Mouse (Mus musculus) stomach, embryonic 15.5 days (tissue): Measurements from ENCODE around the gene Gdnf. TPM values are rescaled to one million over a fixed set of nuclear protein-coding genes. Genes with fewer than 3 reads are reported as not detected.
A peak's percentile ranks its signal among the peaks of the same experiment; 100 is the strongest.

Source experiments
- ATAC-seq: fragments of 200-750 bp; cut with Nextera tagmentation; 2 replicates; pipeline ENCODE4 v1.8.0; 2017; ENCODE audit warnings: low read depth, moderate number of reproducible peaks, moderate TSS enrichment; ENCODE audit not compliant: insufficient read depth, low FRiP score
- H3K27ac ChIP-seq: fragments of 300-500 bp; sonication (generic); 2 replicates; pipeline ENCODE4 v1.5.1; 2015; ENCODE audit warnings: mild to moderate bottlenecking, inconsistent platforms
- H3K27me3 ChIP-seq: fragments of 300-500 bp; sonication (generic); replicated peaks from 2 replicates; pipeline ENCODE4 v1.6.1; 2015; ENCODE audit warnings: inconsistent platforms
- H3K36me3 ChIP-seq: fragments of 300-500 bp; sonication (generic); 2 replicates; pipeline ENCODE4 v1.6.1; 2015; ENCODE audit warnings: inconsistent platforms
- H3K4me1 ChIP-seq: fragments of 300-500 bp; sonication (generic); 2 replicates; pipeline ENCODE4 v1.6.1; 2015; ENCODE audit warnings: inconsistent platforms
- H3K4me2 ChIP-seq: fragments of 300-500 bp; sonication (generic); 2 replicates; pipeline ENCODE4 v1.6.1; 2015; ENCODE audit warnings: mild to moderate bottlenecking, inconsistent platforms
- H3K4me3 ChIP-seq: fragments of 300-500 bp; sonication (generic); replicated peaks from 2 replicates; pipeline ENCODE4 v1.5.1; 2015; ENCODE audit warnings: inconsistent platforms
- H3K9ac ChIP-seq: fragments of 300-500 bp; sonication (generic); 2 replicates; pipeline ENCODE4 v1.6.1; 2015; ENCODE audit warnings: inconsistent platforms
- H3K9me3 ChIP-seq: fragments of 300-500 bp; sonication (generic); 2 replicates; pipeline ENCODE4 v1.6.1; 2016; ENCODE audit warnings: inconsistent platforms
- WGBS: fragments of 180-500 bp; shearing (Covaris S2); methylation state at CpG from one replicate; pipeline ENCODE4 v1.1.7; 2015; 5-methylcytosine and 5-hydroxymethylcytosine counted together
- polyA plus RNA-seq: library from polyadenylated mRNA; unstranded; fragments of >200 nt; fragmentation: Nextera tagmentation; extraction: Ambion mirVana; gene quantifications from 2 replicates; pipeline ENCODE4 v1.2.1, GENCODE M21; 2015

Gdnf gene
- polyA plus RNA-seq, 1 experiment from 2014 or later: 1.8 TPM

DNA sequence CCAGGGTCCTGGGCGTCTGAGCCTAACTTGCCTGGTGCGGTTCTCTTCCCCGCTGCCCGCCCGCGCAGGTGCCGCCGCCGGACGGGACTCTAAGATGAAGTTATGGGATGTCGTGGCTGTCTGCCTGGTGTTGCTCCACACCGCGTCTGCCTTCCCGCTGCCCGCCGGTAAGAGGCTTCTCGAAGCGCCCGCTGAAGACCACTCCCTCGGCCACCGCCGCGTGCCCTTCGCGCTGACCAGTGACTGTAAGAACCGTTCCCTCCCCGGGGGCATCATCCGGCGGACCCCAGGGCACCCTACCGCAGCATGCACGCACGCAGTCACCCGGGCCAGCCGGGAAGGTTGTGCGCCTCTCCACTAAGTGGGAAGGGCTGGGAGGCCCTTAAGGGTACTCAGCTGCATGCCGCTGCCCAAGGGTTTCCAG, 4.9 kb downstream of the Gdnf start:
- 4% methylated on average over 33 of the region's 36 CpGs for WGBS
- H3K36me3 ChIP-seq: no peaks in the 10 kb centered on the region
- no peak for ATAC-seq
- peak overlapping the region; percentile 32 for H3K4me3 ChIP-seq
- H3K9me3 ChIP-seq: no peaks in the 10 kb centered on the region
- H3K4me1 ChIP-seq: peaks cover 9% of the 10 kb centered on the region
- H3K27me3 ChIP-seq: peaks cover 43% of the 10 kb centered on the region
- H3K4me2 ChIP-seq: peak overlapping the region; percentile 95
- no peak overlapping the region; the same call in 1 of the 2 replicates for H3K27ac ChIP-seq
- no peak overlapping the region for H3K9ac ChIP-seq

DNA sequence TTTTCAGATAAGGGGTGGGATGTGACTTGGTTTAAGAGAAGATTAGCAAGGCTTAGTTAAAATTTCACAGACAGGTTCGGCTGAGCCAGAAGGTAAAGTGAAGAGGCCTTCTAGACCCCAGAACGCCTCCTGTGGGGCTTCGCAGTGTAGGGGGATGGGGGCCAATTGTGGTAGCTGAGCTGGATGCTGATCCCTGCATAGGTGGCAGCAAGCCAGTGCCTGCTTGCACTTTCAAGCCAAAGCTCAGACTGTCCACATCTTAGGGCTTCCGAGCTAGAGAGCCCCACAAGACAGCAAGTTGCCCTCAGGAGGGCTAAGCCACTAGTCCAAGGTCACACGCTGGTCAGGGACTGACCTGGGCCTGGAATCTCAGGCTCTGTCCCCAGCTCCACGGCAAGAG, 13.2 kb downstream of the Gdnf start:
- Histone ChIP-seq H3K27ac (no peak overlapping the region), H3K9ac (no peak overlapping the region), H3K4me3 (no peak overlapping the region), H3K4me1 (0 out of 2 replicates have a peak, but pooled peaks cover 3% of the 10 kb centered on the region), H3K4me2 (no peak overlapping the region), H3K9me3 (no peaks in the 10 kb centered on the region), H3K36me3 (no peaks in the 10 kb centered on the region), H3K27me3 (peaks cover 5% of the 10 kb centered on the region; the same call in 1 of the 2 replicates)
- no peak for ATAC-seq
- WGBS: 58% methylated on average over 6 of the region's 6 CpGs

- H3K27me3 ChIP-seq: no peaks in the 10 kb centered on the region
- H3K9ac ChIP-seq: no peak overlapping the region
- ATAC-seq: peak; percentile 72; the same call in 1 of the 2 replicates
- no peaks in the 10 kb centered on the region for H3K36me3 ChIP-seq
- H3K27ac ChIP-seq: no peak overlapping the region; the same call in 1 of the 2 replicates
- 35% methylated on average over 6 of the region's 6 CpGs for WGBS
- 0 out of 2 replicates have a peak, but pooled peaks cover 3% of the 10 kb centered on the region for H3K4me1 ChIP-seq
- no peaks in the 10 kb centered on the region for H3K9me3 ChIP-seq
- H3K4me3 ChIP-seq: no peak overlapping the region
- no peak overlapping the region for H3K4me2 ChIP-seq
Measured at GRCm38 (mm10) chr15:7825530-7825929, 14.9 kb downstream of the Gdnf start.

DNA sequence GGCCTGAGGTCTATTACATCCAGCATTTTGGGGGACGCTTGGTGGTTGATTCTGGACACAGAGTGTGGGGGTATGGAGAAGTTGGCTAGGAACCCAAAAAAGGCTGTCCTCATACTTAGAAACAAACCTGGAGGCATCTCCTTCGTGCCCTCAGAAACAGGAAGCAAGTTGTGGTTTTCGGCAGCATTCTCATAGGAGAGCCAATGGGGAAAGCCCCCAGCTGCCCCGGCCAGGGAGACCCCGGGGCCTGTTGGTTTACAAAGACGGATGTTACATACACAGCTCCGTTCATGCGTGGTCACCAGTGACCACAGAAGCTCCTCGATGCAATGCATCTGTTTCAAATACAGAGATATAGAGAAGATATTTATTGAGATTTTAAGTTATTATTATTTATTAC, 24.8 kb downstream of the Gdnf start:
- Histone ChIP-seq H3K27me3 (no peaks in the 10 kb centered on the region), H3K4me1 (no peaks in the 10 kb centered on the region), H3K27ac (no peak overlapping the region), H3K9ac (no peak overlapping the region), H3K4me2 (no peak overlapping the region), H3K36me3 (no peaks in the 10 kb centered on the region), H3K9me3 (no peaks in the 10 kb centered on the region), H3K4me3 (no peak overlapping the region)
- no peak for ATAC-seq
- 81% methylated on average over 9 of the region's 9 CpGs for WGBS

GRCm38 (mm10) chr15:7838060-7838920, 27.6 kb downstream of the Gdnf start:
- Histone ChIP-seq H3K4me1 (no peaks in the 10 kb centered on the region), H3K9ac (no peak overlapping the region), H3K27ac (no peak overlapping the region), H3K4me3 (no peak overlapping the region), H3K4me2 (no peak overlapping the region), H3K27me3 (no peaks in the 10 kb centered on the region), H3K9me3 (no peaks in the 10 kb centered on the region), H3K36me3 (no peaks in the 10 kb centered on the region)
- ATAC-seq: no peak
- WGBS: 58% methylated on average over 8 of the region's 8 CpGs

DNA sequence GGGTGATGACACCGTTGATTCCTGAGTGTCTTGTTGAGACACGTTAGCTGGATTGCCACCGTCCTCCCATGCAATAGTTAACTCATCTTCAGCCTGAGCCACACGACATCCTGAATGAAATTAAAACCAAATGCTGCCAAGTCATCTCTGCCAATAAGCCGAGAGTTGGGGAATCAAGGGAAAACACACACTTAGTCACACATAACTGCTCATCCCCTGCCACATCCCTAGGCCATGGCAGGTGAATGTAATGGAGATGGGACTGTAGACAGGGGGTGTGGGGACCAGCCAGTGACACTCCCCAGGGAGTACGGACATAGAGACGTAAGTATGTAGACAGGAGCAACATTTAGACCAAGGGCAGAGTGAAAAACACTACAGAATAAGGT, 28.3 kb downstream of the Gdnf start:
- H3K27me3 ChIP-seq: no peaks in the 10 kb centered on the region

DNA sequence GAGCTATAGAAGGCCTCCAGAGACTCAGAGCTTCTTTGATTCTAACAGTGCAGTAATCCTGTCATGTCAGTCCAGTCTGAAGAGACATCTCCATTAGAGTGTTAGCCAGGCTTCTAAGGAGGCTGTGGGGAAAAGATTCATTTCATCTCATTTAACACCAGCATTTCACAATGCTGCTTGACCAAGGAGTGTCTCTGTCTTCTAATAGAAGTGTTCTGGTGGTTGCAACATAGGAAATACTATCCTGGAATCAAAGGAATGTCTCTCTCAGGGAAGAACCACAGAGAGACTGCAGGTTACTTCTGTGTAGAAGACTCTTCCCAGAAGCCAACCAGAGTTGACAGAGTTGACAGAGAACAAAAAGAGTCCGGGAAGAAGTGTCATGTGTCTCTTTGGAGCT, 31.0 kb downstream of the Gdnf start:
- ATAC-seq: no peak
- H3K27me3 ChIP-seq: no peaks in the 10 kb centered on the region

More for the DNA sequence above, 28.3 kb downstream of the Gdnf start:
- Histone ChIP-seq H3K36me3 (no peaks in the 10 kb centered on the region), H3K4me3 (no peak overlapping the region), H3K4me1 (no peaks in the 10 kb centered on the region), H3K9ac (no peak overlapping the region), H3K4me2 (no peak overlapping the region), H3K27ac (no peak overlapping the region), H3K9me3 (no peaks in the 10 kb centered on the region)
- WGBS: 62% methylated on average over 7 of the region's 7 CpGs
- ATAC-seq: no peak

GRCm38 (mm10) chr15:7842398-7842797, 31.8 kb downstream of the Gdnf start:
- Histone ChIP-seq H3K9ac (no peak overlapping the region), H3K4me1 (no peaks in the 10 kb centered on the region), H3K9me3 (no peaks in the 10 kb centered on the region), H3K27ac (no peak overlapping the region), H3K27me3 (no peaks in the 10 kb centered on the region), H3K36me3 (no peaks in the 10 kb centered on the region), H3K4me2 (no peak overlapping the region), H3K4me3 (no peak overlapping the region)
- 86% methylated on average over 4 of the region's 4 CpGs for WGBS
- no peak for ATAC-seq

More for the DNA sequence above, 31.0 kb downstream of the Gdnf start:
- Histone ChIP-seq H3K9ac (no peak overlapping the region), H3K27ac (no peak overlapping the region), H3K4me2 (no peak overlapping the region), H3K4me3 (no peak overlapping the region), H3K4me1 (no peaks in the 10 kb centered on the region), H3K9me3 (no peaks in the 10 kb centered on the region), H3K36me3 (no peaks in the 10 kb centered on the region)
- 83% methylated on average over 1 of the region's 1 CpGs for WGBS

- Histone ChIP-seq H3K9ac (no peak overlapping the region), H3K4me3 (no peak overlapping the region), H3K27ac (no peak overlapping the region), H3K36me3 (no peaks in the 10 kb centered on the region), H3K9me3 (no peaks in the 10 kb centered on the region), H3K4me2 (no peak overlapping the region), H3K4me1 (no peaks in the 10 kb centered on the region), H3K27me3 (no peaks in the 10 kb centered on the region)
- no peak for ATAC-seq
- 78% methylated on average over 13 of the region's 13 CpGs for WGBS
Measured at GRCm38 (mm10) chr15:7857418-7857817, 46.8 kb downstream of the Gdnf start.

DNA sequence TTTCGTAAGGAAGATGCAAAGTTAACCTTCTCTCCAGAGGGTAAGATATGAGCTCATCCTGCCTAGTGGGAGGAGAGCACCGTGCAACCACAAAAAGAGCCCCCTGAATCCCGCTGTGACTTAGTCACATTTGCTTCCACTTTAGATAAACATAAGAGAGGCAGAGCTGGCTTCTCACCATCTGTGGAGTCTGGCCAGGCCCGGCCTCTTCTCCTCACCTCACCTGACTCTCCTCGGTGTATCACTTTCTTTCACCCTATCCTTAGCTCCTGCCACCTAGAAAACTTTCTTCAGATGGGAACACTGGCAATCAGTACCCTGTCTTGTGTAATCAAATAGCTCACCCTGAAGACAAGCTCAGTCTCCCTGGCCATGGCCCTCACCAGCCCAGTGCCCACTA, 48.2 kb downstream of the Gdnf start:
- Histone ChIP-seq H3K4me2 (no peak overlapping the region), H3K4me1 (no peaks in the 10 kb centered on the region), H3K9ac (no peak overlapping the region), H3K27me3 (no peaks in the 10 kb centered on the region), H3K9me3 (no peaks in the 10 kb centered on the region), H3K27ac (no peak overlapping the region), H3K36me3 (no peaks in the 10 kb centered on the region), H3K4me3 (no peak overlapping the region)
- WGBS: 77% methylated on average over 5 of the region's 5 CpGs
- ATAC-seq: no peak

GRCm38 (mm10) chr15:7862890-7863289, 52.2 kb downstream of the Gdnf start:
- Histone ChIP-seq H3K27me3 (no peaks in the 10 kb centered on the region), H3K9me3 (no peaks in the 10 kb centered on the region), H3K9ac (no peak overlapping the region), H3K4me3 (no peak overlapping the region), H3K4me1 (no peaks in the 10 kb centered on the region), H3K27ac (no peak overlapping the region), H3K4me2 (no peak overlapping the region), H3K36me3 (no peaks in the 10 kb centered on the region)
- WGBS: 86% methylated on average over 5 of the region's 5 CpGs
- no peak for ATAC-seq

DNA sequence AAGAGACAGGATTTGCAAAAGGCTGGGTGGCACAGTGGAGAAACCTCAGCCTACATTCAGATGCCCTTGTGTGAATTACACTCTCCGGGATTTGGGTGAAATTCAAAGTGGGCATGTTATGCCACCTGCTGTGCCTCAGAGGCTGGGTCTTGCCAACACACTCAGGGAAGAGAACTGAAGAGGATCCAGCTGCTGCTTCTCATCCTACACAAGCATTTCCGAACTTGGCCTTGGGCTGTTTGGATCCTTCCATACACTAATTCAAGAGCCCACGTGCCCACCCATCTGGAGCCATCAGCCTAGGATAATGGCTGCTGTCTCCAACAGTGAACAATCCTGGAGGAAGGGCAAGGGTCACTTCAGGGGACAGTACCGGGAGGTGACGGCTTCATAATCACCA, 52.7 kb downstream of the Gdnf start:
- H3K27ac ChIP-seq: no peak overlapping the region
- H3K36me3 ChIP-seq: no peaks in the 10 kb centered on the region
- H3K4me1 ChIP-seq: no peaks in the 10 kb centered on the region
- no peak overlapping the region for H3K4me2 ChIP-seq
- ATAC-seq: no peak
- no peaks in the 10 kb centered on the region for H3K9me3 ChIP-seq
- WGBS: 71% methylated on average over 5 of the region's 5 CpGs
- no peak overlapping the region for H3K9ac ChIP-seq
- no peaks in the 10 kb centered on the region for H3K27me3 ChIP-seq
- H3K4me3 ChIP-seq: no peak overlapping the region
